Comparison of ENCODE assay signal across 13 mouse cellular contexts in the genomic region with DNA sequence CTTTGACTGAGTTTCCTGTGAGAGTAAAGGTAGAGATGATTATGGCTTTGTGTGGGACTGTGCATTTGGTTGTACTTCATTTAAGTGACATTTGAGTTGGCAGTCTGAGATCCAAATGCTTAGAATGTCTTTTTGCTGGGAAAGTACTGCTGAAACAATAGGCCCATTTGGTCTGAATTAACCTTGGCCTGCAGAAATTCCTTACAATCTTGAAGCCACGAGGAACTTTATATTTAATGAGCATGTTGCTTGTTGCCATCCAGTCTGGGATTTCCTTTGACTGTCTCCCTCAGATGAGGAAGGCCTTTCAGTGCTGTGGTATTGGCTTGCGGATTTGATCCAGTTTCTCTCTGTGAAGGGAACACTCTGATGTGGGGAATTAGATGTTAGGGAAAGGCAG.
"Had no signal": no experiment of that assay in that cellular context is flagged by ENCODE, and none has a peak within 500 bp of the region (broad histone marks: within the 10 kb centered on the region; RNA-seq: fewer than 3 reads in every experiment).

No protein-coding gene starts in this region.

- DNase-seq: kidney, adult 2 months; kidney, postnatal 14 days; layer of hippocampus, adult 9-11 months; lung, adult 18-20 months; lung, postnatal 36 days; thymus, postnatal 4 days had no signal

- H3K36me3 ChIP-seq: midbrain, embryonic 15.5 days; neural tube, embryonic 12.5 days had no signal

- H3K4me1 ChIP-seq: midbrain, embryonic 15.5 days; neural tube, embryonic 12.5 days had no signal

- H3K9ac ChIP-seq: kidney, embryonic 15.5 days; liver, embryonic 14.5 days; midbrain, embryonic 15.5 days; neural tube, embryonic 12.5 days had no signal

- H3K9me3 ChIP-seq: kidney, embryonic 15.5 days; midbrain, embryonic 15.5 days; neural tube, embryonic 12.5 days had no signal

- H3K4me3 ChIP-seq: kidney, embryonic 15.5 days; midbrain, embryonic 15.5 days; neural tube, embryonic 12.5 days had no signal

- H3K4me2 ChIP-seq: kidney, embryonic 15.5 days; midbrain, embryonic 11.5 days; midbrain, embryonic 15.5 days; neural tube, embryonic 12.5 days had no signal

- ATAC-seq: lung, postnatal 0 days; midbrain, embryonic 15.5 days had no signal

- H3K27me3 ChIP-seq: kidney, embryonic 15.5 days; midbrain, embryonic 15.5 days; neural tube, embryonic 12.5 days had no signal

- H3K27ac ChIP-seq: kidney, embryonic 15.5 days; liver, embryonic 14.5 days; midbrain, embryonic 15.5 days; neural tube, embryonic 12.5 days; stomach, postnatal 0 days had no signal
